In genomic region chr11:115366039-115366705, GRCm38 (mm10) we compare ENCODE assay signal across 9 mouse cellular contexts. TPM values are rescaled to one million over a fixed set of nuclear protein-coding genes. Genes with fewer than 3 reads are reported as not detected.
DNase-seq lines count a peak whose midpoint lies in the region; ATAC-seq and TF ChIP-seq lines count a peak whose summit lies in the region.
"Had no signal": no experiment of that assay in that cellular context is flagged by ENCODE, and none has a peak within 500 bp of the region (broad histone marks: within the 10 kb centered on the region; RNA-seq: fewer than 3 reads in every experiment).

No protein-coding gene starts in this region.

- H3K9ac ChIP-seq in lung, embryonic 14.5 days: no peak overlapping the region
- H3K9ac ChIP-seq in neural tube, embryonic 13.5 days: peak overlapping the region; percentile 89

- H3K9me3 ChIP-seq in lung, embryonic 14.5 days (ENCODE audit: low read depth, low read length): no peaks in the 10 kb centered on the region
- H3K9me3 ChIP-seq in hindbrain, embryonic 10.5 days: no peaks in the 10 kb centered on the region
- H3K9me3 ChIP-seq in neural tube, embryonic 13.5 days: no peaks in the 10 kb centered on the region

- no peak for TF ChIP-seq CTCF in lung, embryonic 14.5 days (IDR thresholded peaks at IDR 0.05; ENCODE audit: low read depth)
- no peak for TF ChIP-seq CTCF in lung, adult 2 months (IDR thresholded peaks at IDR 0.05; ENCODE audit: insufficient read depth, low read length)

- peak overlapping the region; percentile 82 for H3K4me2 ChIP-seq in lung, embryonic 14.5 days
- peak overlapping the region; percentile 86 for H3K4me2 ChIP-seq in neural tube, embryonic 13.5 days

- H3K36me3 ChIP-seq in lung, embryonic 14.5 days (ENCODE audit: insufficient read depth): no peaks in the 10 kb centered on the region
- H3K36me3 ChIP-seq in hindbrain, embryonic 10.5 days: no peaks in the 10 kb centered on the region
- H3K36me3 ChIP-seq in neural tube, embryonic 13.5 days: no peaks in the 10 kb centered on the region

- ATAC-seq in lung, embryonic 14.5 days (ENCODE audit: insufficient read depth): no peak; the same call in 1 of the 2 replicates
- ATAC-seq in neural tube, embryonic 13.5 days (ENCODE audit: low read depth): peak; percentile 20; the same call in 1 of the 2 replicates

- peaks cover 3% of the 10 kb centered on the region; the same call in 1 of the 2 replicates for H3K4me1 ChIP-seq in lung, embryonic 14.5 days (ENCODE audit: insufficient read depth)
- peaks cover 11% of the 10 kb centered on the region for H3K4me1 ChIP-seq in lung, adult 2 months (ENCODE audit: control insufficient read depth, insufficient read depth, low read length)
- H3K4me1 ChIP-seq in hindbrain, embryonic 10.5 days (replicated peaks): peaks cover 36% of the 10 kb centered on the region
- H3K4me1 ChIP-seq in neural tube, embryonic 13.5 days (replicated peaks): peaks cover 23% of the 10 kb centered on the region

- TF ChIP-seq POLR2A in lung, adult 2 months (IDR thresholded peaks at IDR 0.05; ENCODE audit: borderline replicate concordance, extremely low read depth, low read depth, low read length): no peak

- no peak overlapping the region for H3K27ac ChIP-seq in lung, embryonic 14.5 days (ENCODE audit: low read depth)
- peak overlapping the region; percentile 85; the same call in 1 of the 2 replicates for H3K27ac ChIP-seq in hindbrain, embryonic 10.5 days
- H3K27ac ChIP-seq in neural tube, embryonic 13.5 days (replicated peaks): peak overlapping the region; percentile 90

- H3K27me3 ChIP-seq in lung, embryonic 14.5 days (ENCODE audit: insufficient read depth, low read length): peaks cover 38% of the 10 kb centered on the region
- peaks cover 74% of the 10 kb centered on the region for H3K27me3 ChIP-seq in hindbrain, embryonic 10.5 days (ENCODE audit: insufficient read depth, poor library complexity, severe bottlenecking)
- H3K27me3 ChIP-seq in neural tube, embryonic 13.5 days: peaks cover 32% of the 10 kb centered on the region

- peak overlapping the region; percentile 52; the same call in 1 of the 2 replicates for H3K4me3 ChIP-seq in lung, embryonic 14.5 days (ENCODE audit: low read depth, low read length)
- H3K4me3 ChIP-seq in lung, adult 2 months (replicated peaks; ENCODE audit: extremely low read depth, low read depth, low read length): no peak overlapping the region
- H3K4me3 ChIP-seq in hindbrain, embryonic 10.5 days: peak overlapping the region; percentile 70
- peak overlapping the region; percentile 65 for H3K4me3 ChIP-seq in neural tube, embryonic 13.5 days

- no peak for DNase-seq in lung, embryonic 14.5 days
- DNase-seq in lung, adult 2 months: no peak
- DNase-seq in cerebellum, postnatal 25 days: peak; percentile 59 to 65
- no peak for DNase-seq in hindbrain, embryonic 10.5 days (ENCODE audit: low spot score)
- DNase-seq in B cell, adult 2 months: no peak
- no peak for DNase-seq in urinary bladder, adult 18-20 months (ENCODE audit: low spot score in 2 of 2)
- no peak for DNase-seq in kidney, postnatal 10 days
- DNase-seq: kidney, postnatal 36 days had no signal

- 25% methylated on average over 7 of the region's 7 CpGs for WGBS in lung, embryonic 14.5 days
- 24% methylated on average over 7 of the region's 7 CpGs for WGBS in lung, adult 2 months
- WGBS in hindbrain, embryonic 10.5 days: 46% methylated on average over 7 of the region's 7 CpGs
- 36% methylated on average over 7 of the region's 7 CpGs for WGBS in neural tube, embryonic 13.5 days

RNA-seq across cellular contexts. Expression of gene Hid1, which starts 1.4 kb away (rescaled TPM):
- polyA plus RNA-seq in lung, embryonic 14.5 days (2014; fragmentation: Nextera tagmentation; extraction: Ambion mirVana): 7.4 and 9.2 TPM in 2 replicates
- 43.3 and 45.0 TPM in 2 replicates for polyA plus RNA-seq in lung, adult 2 months (2012; rRNA removed)
- 11.3 and 14.8 TPM in 2 replicates for polyA plus RNA-seq in hindbrain, embryonic 10.5 days (2016; fragmentation: Nextera tagmentation; extraction: Ambion mirVana)
- 41.5 and 44.6 TPM in 2 replicates for polyA plus RNA-seq in neural tube, embryonic 13.5 days (2015; fragmentation: Nextera tagmentation; extraction: Ambion mirVana)

RNA-seq across cellular contexts. Expression of gene Cdr2l, which starts 15.5 kb away (rescaled TPM):
- polyA plus RNA-seq in lung, embryonic 14.5 days (2014; fragmentation: Nextera tagmentation; extraction: Ambion mirVana): 17.7 and 19.8 TPM in 2 replicates
- 29.1 and 33.8 TPM in 2 replicates for polyA plus RNA-seq in lung, adult 2 months (2012; rRNA removed)
- polyA plus RNA-seq in hindbrain, embryonic 10.5 days (2016; fragmentation: Nextera tagmentation; extraction: Ambion mirVana): 16.1 and 21.4 TPM in 2 replicates
- polyA plus RNA-seq in neural tube, embryonic 13.5 days (2015; fragmentation: Nextera tagmentation; extraction: Ambion mirVana): 23.7 and 24.1 TPM in 2 replicates

RNA-seq across cellular contexts. Expression of gene Otop3, which starts 31.6 kb away (rescaled TPM):
- polyA plus RNA-seq in lung, embryonic 14.5 days (2014; fragmentation: Nextera tagmentation; extraction: Ambion mirVana): 0.12 TPM in 1 of 2 replicates, not detected in the other
- 0.05 and 7.8 TPM in 2 replicates for polyA plus RNA-seq in lung, adult 2 months (2012; rRNA removed)
- 0.08 TPM in 1 of 2 replicates, not detected in the other for polyA plus RNA-seq in hindbrain, embryonic 10.5 days (2016; fragmentation: Nextera tagmentation; extraction: Ambion mirVana)
- polyA plus RNA-seq in neural tube, embryonic 13.5 days (2015; fragmentation: Nextera tagmentation; extraction: Ambion mirVana): 1.4 and 2.1 TPM in 2 replicates

RNA-seq across cellular contexts. Expression of gene Mrpl58, which starts 37.4 kb away (rescaled TPM):
- 230 and 242 TPM in 2 replicates for polyA plus RNA-seq in lung, embryonic 14.5 days (2014; fragmentation: Nextera tagmentation; extraction: Ambion mirVana)
- polyA plus RNA-seq in lung, adult 2 months (2012; rRNA removed): 52.3 and 80.8 TPM in 2 replicates
- 228 and 253 TPM in 2 replicates for polyA plus RNA-seq in hindbrain, embryonic 10.5 days (2016; fragmentation: Nextera tagmentation; extraction: Ambion mirVana)
- polyA plus RNA-seq in neural tube, embryonic 13.5 days (2015; fragmentation: Nextera tagmentation; extraction: Ambion mirVana): 182 and 203 TPM in 2 replicates

RNA-seq across cellular contexts. Expression of gene Ush1g, which starts 44.3 kb away (rescaled TPM):
- polyA plus RNA-seq in lung, embryonic 14.5 days (2014; fragmentation: Nextera tagmentation; extraction: Ambion mirVana): not detected in 2 replicates
- polyA plus RNA-seq in lung, adult 2 months (2012; rRNA removed): 0.11 and 0.17 TPM in 2 replicates
- 0.10 TPM in 1 of 2 replicates, not detected in the other for polyA plus RNA-seq in hindbrain, embryonic 10.5 days (2016; fragmentation: Nextera tagmentation; extraction: Ambion mirVana)
- polyA plus RNA-seq in neural tube, embryonic 13.5 days (2015; fragmentation: Nextera tagmentation; extraction: Ambion mirVana): 0.14 and 0.18 TPM in 2 replicates

Comparison
In these comparisons a context has a peak if more than half of its experiments do, and no peak if none do; other contexts are left out.
1. DNase-seq: peak in cerebellum, postnatal 25 days (2 of 2); none in lung, embryonic 14.5 days (single experiment), lung, adult 2 months (single experiment), hindbrain, embryonic 10.5 days (single experiment), B cell, adult 2 months (0 of 2), urinary bladder, adult 18-20 months (0 of 2) and kidney, postnatal 10 days (single experiment).